Mouse (Mus musculus): ENCODE measurements at regions not wholly inside any gene's neighbourhood (a gene's known extent, or its start where the extent isn't known, plus 50 kb on each side); places are given as distances from the start of the nearest gene placed in this dataset.
A peak's percentile ranks its signal among the peaks of the same experiment; 100 is the strongest.

- no peak for DNase-seq (ENCODE audit: low read depth, low spot score)
- peak; percentile 55 for TF ChIP-seq CTCF (IDR thresholded peaks at IDR 0.05)
- H3K27me3 ChIP-seq: no peaks in the 10 kb centered on the region
- CTCF ChIA-PET: interaction anchor here (0.9 to 1.0 kb wide), 2 partner anchors 10 to 20 kb away, joined by 3 to 4 read pairs; no protein-coding TSS in a partner anchor
- in situ Hi-C loops (cut with MboI; ENCODE audit: low pct_unique_long_range_greater_than_20kb): no loop called here
- POLR2A ChIA-PET: no interaction called here
- ATAC-seq: no peak
Measured at GRCm38 (mm10) chr5:148711570-148711969, 159.0 kb upstream of the Ubl3 start.

GRCm38 (mm10) chr5:148709111-148709771 lies 156.7 kb upstream of the Ubl3 start:
- H3K27me3 ChIP-seq: no peaks in the 10 kb centered on the region
- no peak for TF ChIP-seq CTCF (IDR thresholded peaks at IDR 0.05)
- POLR2A ChIA-PET: interaction anchor here (0.8 to 1.1 kb wide), 2 partner anchors 21 to 83 kb away, joined by 3 to 4 read pairs; no protein-coding TSS in a partner anchor
- DNase-seq (ENCODE audit: low read depth, low spot score) (no peak), ATAC-seq (peak; percentile 4)
- CTCF ChIA-PET: no interaction called here
- in situ Hi-C loops (cut with MboI; ENCODE audit: low pct_unique_long_range_greater_than_20kb): loop anchor here (10.0 kb wide), 1 partner anchor 86 kb away; no protein-coding TSS in a partner anchor

GRCm38 (mm10) chr5:148708014-148708741 lies 155.6 kb upstream of the Ubl3 start:
- no peak for TF ChIP-seq CTCF (IDR thresholded peaks at IDR 0.05)
- in situ Hi-C loops (cut with MboI; ENCODE audit: low pct_unique_long_range_greater_than_20kb): loop anchor here (10.0 kb wide), 1 partner anchor 87 kb away; no protein-coding TSS in a partner anchor
- peak; percentile 92 for ATAC-seq
- ChIA-PET CTCF (interaction anchor here (0.8 to 1.2 kb wide), 4 partner anchors 8 to 25 kb away, joined by 3 read pairs; no protein-coding TSS in a partner anchor), POLR2A (interaction anchor here (0.6 to 1.1 kb wide), 2 partner anchors 22 to 88 kb away, joined by 3 to 4 read pairs; no protein-coding TSS in a partner anchor)
- no peaks in the 10 kb centered on the region for H3K27me3 ChIP-seq
- no peak for DNase-seq (ENCODE audit: low read depth, low spot score)

DNA sequence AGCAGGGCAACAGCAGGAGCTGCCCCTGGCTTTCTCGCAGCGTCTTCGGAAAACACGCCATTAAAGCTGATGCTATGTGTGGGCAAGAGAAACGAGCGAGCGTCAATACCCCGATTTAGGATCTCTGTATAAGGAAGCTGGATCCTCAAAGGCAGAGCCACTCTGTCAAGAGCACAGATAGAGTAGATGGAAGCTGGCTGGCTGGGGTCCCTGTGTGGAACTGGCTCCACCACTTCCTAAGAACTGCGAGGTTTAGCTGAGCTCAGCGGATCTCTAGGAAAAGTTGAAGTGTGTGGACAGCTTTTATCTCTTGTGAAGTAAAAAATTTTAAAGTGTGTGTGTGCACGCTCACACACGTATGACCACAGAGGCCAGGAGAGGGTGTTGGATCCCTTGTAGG lies 154.7 kb upstream of the Ubl3 start:
- in situ Hi-C loops (cut with MboI; ENCODE audit: low pct_unique_long_range_greater_than_20kb): loop anchor here (10.0 kb wide), 1 partner anchor 87 kb away; no protein-coding TSS in a partner anchor
- H3K27me3 ChIP-seq: no peaks in the 10 kb centered on the region
- POLR2A ChIA-PET: interaction anchor here (0.6 kb wide), 1 partner anchor 89 kb away, joined by 3 read pairs; no protein-coding TSS in a partner anchor

DNA sequence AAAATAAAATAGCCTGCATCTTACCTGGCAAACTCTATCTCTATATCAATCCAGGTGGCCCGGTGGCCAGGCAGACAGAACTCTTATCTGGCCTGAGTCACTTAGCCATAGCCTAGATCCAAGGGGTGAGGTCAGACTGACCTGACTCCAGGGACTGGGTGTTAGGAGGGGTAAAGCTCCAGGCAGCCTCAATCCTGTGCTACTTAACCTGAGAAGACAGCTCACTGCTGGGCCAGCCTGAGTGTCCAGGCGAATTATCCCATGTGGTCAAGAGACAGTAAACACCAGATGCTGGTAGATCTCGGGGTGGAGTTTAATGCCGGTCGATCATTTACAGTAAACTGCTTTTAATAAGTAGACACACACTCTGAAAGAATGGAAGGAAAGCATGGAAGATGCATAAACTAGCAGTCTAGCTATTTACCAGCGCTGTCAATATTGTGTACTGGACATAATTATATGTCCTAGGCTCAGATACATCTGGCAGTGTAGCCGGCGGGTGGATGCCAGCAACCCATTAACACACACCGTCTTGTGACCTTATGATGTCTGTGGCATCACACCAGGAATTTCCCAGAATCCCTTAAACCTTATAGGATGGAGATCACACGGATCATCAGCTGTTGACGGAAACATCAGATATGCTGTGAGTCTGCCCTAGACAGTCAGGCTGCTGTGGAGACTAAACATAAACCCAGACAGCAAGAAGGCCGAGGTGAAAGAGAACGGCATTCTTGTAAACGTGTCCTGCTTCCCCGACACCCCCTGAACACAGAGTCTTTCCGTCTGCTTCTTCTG lies 153.9 kb upstream of the Ubl3 start:
- no peaks in the 10 kb centered on the region for H3K27me3 ChIP-seq
- in situ Hi-C loops (cut with MboI; ENCODE audit: low pct_unique_long_range_greater_than_20kb): loop anchor here (10.0 kb wide), 1 partner anchor 88 kb away; no protein-coding TSS in a partner anchor
- TF ChIP-seq CTCF (IDR thresholded peaks at IDR 0.05): no peak
- DNase-seq (ENCODE audit: low read depth, low spot score): no peak
- ATAC-seq: no peak
- ChIA-PET POLR2A (interaction anchor here (0.6 kb wide), 1 partner anchor 522 kb away, joined by 4 read pairs; no protein-coding TSS in a partner anchor), CTCF (interaction anchor here (1.3 to 1.8 kb wide), 2 partner anchors 22 to 160 kb away, joined by 3 to 5 read pairs; no protein-coding TSS in a partner anchor)

More for the DNA sequence above, 154.7 kb upstream of the Ubl3 start:
- DNase-seq (ENCODE audit: low read depth, low spot score) (no peak), ATAC-seq (no peak)
- TF ChIP-seq CTCF (IDR thresholded peaks at IDR 0.05): no peak
- CTCF ChIA-PET: interaction anchor here (1.2 to 1.8 kb wide), 2 partner anchors 26 to 161 kb away, joined by 3 to 5 read pairs; no protein-coding TSS in a partner anchor

GRCm38 (mm10) chr5:148704769-148705168 lies 152.2 kb upstream of the Ubl3 start:
- DNase-seq (ENCODE audit: low read depth, low spot score): no peak
- CTCF ChIA-PET: no interaction called here
- POLR2A ChIA-PET: no interaction called here
- TF ChIP-seq CTCF (IDR thresholded peaks at IDR 0.05): no peak
- in situ Hi-C loops (cut with MboI; ENCODE audit: low pct_unique_long_range_greater_than_20kb): loop anchor here (10.0 kb wide), 1 partner anchor 90 kb away; no protein-coding TSS in a partner anchor
- H3K27me3 ChIP-seq: no peaks in the 10 kb centered on the region
- ATAC-seq: no peak

DNA sequence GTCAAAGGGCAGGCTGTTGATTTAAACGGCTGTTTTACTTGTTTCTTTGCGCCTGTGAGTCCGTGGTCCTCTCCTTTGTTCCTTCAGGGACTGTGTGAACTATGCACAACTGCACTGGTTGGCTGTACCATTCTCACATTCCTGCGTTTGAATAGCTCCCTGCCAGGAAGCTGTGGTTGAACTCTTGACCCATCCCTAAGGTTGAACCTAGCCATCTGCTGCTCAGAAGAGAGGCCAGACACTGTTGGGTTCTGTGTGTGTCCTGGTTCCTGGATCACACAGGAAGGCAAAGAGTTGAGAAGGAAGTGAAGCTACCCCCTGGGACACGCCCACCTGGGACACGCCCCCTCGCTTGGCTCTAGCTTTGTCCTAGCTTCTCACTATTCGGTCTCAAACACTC lies 149.3 kb upstream of the Ubl3 start:
- ChIA-PET POLR2A (no interaction called here), CTCF (interaction anchor here (0.7 to 0.8 kb wide), 3 partner anchors 9 to 76 kb away, joined by 3 read pairs; no protein-coding TSS in a partner anchor)
- H3K27me3 ChIP-seq: no peaks in the 10 kb centered on the region
- ATAC-seq (no peak), DNase-seq (ENCODE audit: low read depth, low spot score) (no peak)
- TF ChIP-seq CTCF (IDR thresholded peaks at IDR 0.05): no peak
- in situ Hi-C loops (cut with MboI; ENCODE audit: low pct_unique_long_range_greater_than_20kb): loop anchor here (10.0 kb wide), 1 partner anchor 93 kb away; no protein-coding TSS in a partner anchor

DNA sequence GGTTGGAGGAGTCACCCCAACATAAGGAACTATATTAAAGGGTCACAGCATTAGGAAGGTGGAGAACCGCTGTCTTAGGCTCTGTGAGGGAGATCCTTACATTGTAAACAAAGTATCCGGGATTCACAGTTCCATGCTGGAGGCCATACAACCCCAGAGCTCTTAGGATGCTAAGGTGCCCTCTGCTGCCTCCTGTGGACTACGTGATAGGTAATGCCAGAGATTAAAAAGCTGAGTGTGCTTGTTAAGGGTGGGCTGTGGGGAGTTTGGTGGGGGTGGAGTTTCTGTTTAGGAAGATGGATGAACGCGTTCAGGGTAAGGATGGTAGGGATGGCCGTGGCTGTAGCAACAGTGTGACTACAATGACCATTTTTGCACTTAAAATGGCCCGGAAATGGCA lies 148.4 kb upstream of the Ubl3 start:
- ATAC-seq: no peak
- H3K27me3 ChIP-seq: no peaks in the 10 kb centered on the region
- ChIA-PET CTCF (interaction anchor here (1.0 to 2.2 kb wide), 2 partner anchors 16 to 53 kb away, joined by 3 to 10 read pairs; no protein-coding TSS in a partner anchor), POLR2A (no interaction called here)
- in situ Hi-C loops (cut with MboI; ENCODE audit: low pct_unique_long_range_greater_than_20kb): loop anchor here (10.0 kb wide), 1 partner anchor 94 kb away; no protein-coding TSS in a partner anchor
- DNase-seq (ENCODE audit: low read depth, low spot score): no peak
- no peak for TF ChIP-seq CTCF (IDR thresholded peaks at IDR 0.05)

DNA sequence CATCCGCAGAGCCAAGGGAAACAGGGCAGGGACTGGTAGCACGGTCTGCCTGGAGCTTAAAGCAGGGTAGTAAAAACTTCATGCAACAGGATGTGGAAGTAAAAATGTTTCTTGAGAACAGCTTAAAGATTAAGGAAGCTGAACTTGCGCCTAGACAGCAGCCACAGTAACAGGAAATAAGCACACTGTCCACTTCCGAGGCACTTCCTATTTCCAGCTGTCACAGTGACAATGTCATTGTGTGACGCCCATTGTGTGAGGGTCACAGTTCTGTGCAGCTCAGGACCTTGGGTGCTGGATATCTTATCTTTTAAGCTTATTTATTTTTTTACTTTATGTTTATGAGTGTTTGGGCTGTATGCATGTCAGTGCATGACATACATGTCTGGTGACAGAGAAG lies 147.7 kb upstream of the Ubl3 start:
- ChIA-PET POLR2A (no interaction called here), CTCF (interaction anchor here (0.8 to 2.2 kb wide), 5 partner anchors 8 to 152 kb away, joined by 3 to 10 read pairs (median 3); no protein-coding TSS in a partner anchor)
- H3K27me3 ChIP-seq: no peaks in the 10 kb centered on the region
- DNase-seq (ENCODE audit: low read depth, low spot score): no peak
- TF ChIP-seq CTCF (IDR thresholded peaks at IDR 0.05): no peak
- no peak for ATAC-seq
- in situ Hi-C loops (cut with MboI; ENCODE audit: low pct_unique_long_range_greater_than_20kb): loop anchor here (10.0 kb wide), 1 partner anchor 95 kb away; no protein-coding TSS in a partner anchor

All from Patski (cell line).